Mouse (Mus musculus) embryo, embryonic 9.5 days (tissue): Measurements from ENCODE around the gene Ticam1.

Source experiments
- DNase-seq: peaks from one replicate; pipeline ENCODE4 v3.0.0-alpha.2; 2017; ENCODE audit errors: extremely low spot score

Ticam1 gene

GRCm38 (mm10) chr17:56276643-56277566, at the start of gene Ticam1:
Gene Ticam1 (minus strand): TSS chr17:56276786.
- peak; percentile 95 for DNase-seq

GRCm38 (mm10) chr17:56325450-56326152, 49.0 kb upstream of the Ticam1 start, which contains the start of gene Kdm4b:
Gene Kdm4b (plus strand): TSS chr17:56326062.
- DNase-seq, result peak; percentile 99

- no peak for DNase-seq
Observed at GRCm38 (mm10) chr17:56324419-56324818, 47.8 kb upstream of the Ticam1 start.

GRCm38 (mm10) chr17:56309191-56309945, 32.8 kb upstream of the Ticam1 start:
- DNase-seq, result no peak

GRCm38 (mm10) chr17:56308088-56308487, 31.5 kb upstream of the Ticam1 start:
- DNase-seq, result no peak

GRCm38 (mm10) chr17:56305826-56306225, 29.2 kb upstream of the Ticam1 start:
- DNase-seq, result no peak

GRCm38 (mm10) chr17:56305156-56305555, 28.6 kb upstream of the Ticam1 start:
- DNase-seq, result no peak

GRCm38 (mm10) chr17:56304718-56305117, 28.1 kb upstream of the Ticam1 start:
- no peak for DNase-seq

- DNase-seq, result peak; percentile 98
Observed at GRCm38 (mm10) chr17:56303847-56304586, 27.4 kb upstream of the Ticam1 start.

GRCm38 (mm10) chr17:56303160-56303846, 26.7 kb upstream of the Ticam1 start, which contains the start of gene Uhrf1:
Gene Uhrf1 (plus strand): TSS chr17:56303321.
- DNase-seq, result peak; percentile 92

GRCm38 (mm10) chr17:56302363-56302996, 25.9 kb upstream of the Ticam1 start:
- DNase-seq, result peak; percentile 77

- no peak for DNase-seq
Observed at GRCm38 (mm10) chr17:56300186-56300585, 23.6 kb upstream of the Ticam1 start, which contains the start of gene Arrdc5. Gene Arrdc5 (minus strand): TSS chr17:56300286.

- no peak for DNase-seq
Observed at GRCm38 (mm10) chr17:56298238-56298637, 21.7 kb upstream of the Ticam1 start.

- DNase-seq, result no peak
Observed at GRCm38 (mm10) chr17:56296201-56296600, 19.6 kb upstream of the Ticam1 start.

GRCm38 (mm10) chr17:56294241-56294640, 17.7 kb upstream of the Ticam1 start:
- no peak for DNase-seq

- no peak for DNase-seq
Observed at GRCm38 (mm10) chr17:56293291-56293690, 16.7 kb upstream of the Ticam1 start.

- DNase-seq, result no peak
Observed at GRCm38 (mm10) chr17:56292531-56293222, 16.1 kb upstream of the Ticam1 start, which contains the start of gene Plin3. Gene Plin3 (minus strand): TSS chr17:56292873.

GRCm38 (mm10) chr17:56291826-56292475, 15.4 kb upstream of the Ticam1 start:
- DNase-seq, result no peak

GRCm38 (mm10) chr17:56291171-56291511, 14.6 kb upstream of the Ticam1 start:
- peak; percentile 93 for DNase-seq
